Mouse (Mus musculus): ENCODE measurements around the gene Vmn1r103. TPM values are rescaled to one million over a fixed set of nuclear protein-coding genes. Genes with fewer than 3 reads are reported as not detected.
"Not testable (repeated sequence)": the region's sequence is repeated elsewhere in the genome, so short reads cannot be mapped to it uniquely, and the experiment has no call there.

The Vmn1r103 gene
- polyA plus RNA-seq (2016; fragmentation: Nextera tagmentation; extraction: Ambion mirVana), result not detected in 2 replicates

DNA sequence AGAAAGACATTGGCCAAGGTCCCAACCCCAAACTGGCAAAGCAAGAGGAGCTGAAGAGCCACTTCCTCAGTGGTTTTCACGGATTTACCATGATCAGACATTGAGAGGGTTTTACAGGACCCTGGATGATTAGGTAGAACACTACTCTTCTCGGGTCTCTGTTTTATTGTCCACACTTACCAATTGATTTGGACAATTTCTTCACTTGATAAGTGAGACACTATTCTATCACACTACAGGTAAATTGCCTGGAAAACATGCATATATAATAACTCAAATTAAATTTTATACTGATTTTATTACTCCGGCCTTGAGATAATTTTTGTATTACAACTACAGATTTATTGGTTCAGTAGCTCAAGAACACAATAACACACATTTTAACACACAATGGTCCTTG, at the start of gene Vmn1r103:
Vmn1r103 (minus strand) TSS at position 101 of the 400 bp plus-strand sequence.
- not testable (repeated sequence) for H3K4me1 ChIP-seq; H3K4me3 ChIP-seq; H3K9me3 ChIP-seq; DNase-seq (ENCODE audit: extremely low spot score, low spot score); H3K27me3 ChIP-seq (ENCODE audit: poor library complexity, severe bottlenecking); H3K36me3 ChIP-seq (replicated peaks); H3K27ac ChIP-seq
- WGBS, result 17% methylated on average over 1 of the region's 3 CpGs

- H3K27me3 ChIP-seq (ENCODE audit: poor library complexity, severe bottlenecking); H3K4me3 ChIP-seq; DNase-seq (ENCODE audit: extremely low spot score, low spot score); H3K9me3 ChIP-seq; H3K4me1 ChIP-seq; H3K27ac ChIP-seq; H3K36me3 ChIP-seq (replicated peaks): not testable (repeated sequence)
- no CpG with 5 or more reads among the region's 1 CpGs for WGBS
Observed at GRCm38 (mm10) chr7:20545657-20546056, 35.3 kb upstream of the Vmn1r103 start, which contains the start of gene Gm5726. TSS of gene Gm5726 (minus strand) at chr7:20545757.

- not testable (repeated sequence) for H3K4me1 ChIP-seq
- no CpG with 5 or more reads among the region's 3 CpGs for WGBS
Observed at GRCm38 (mm10) chr7:20533537-20533936, 23.2 kb upstream of the Vmn1r103 start, which contains the start of gene Vmn1r104. TSS of gene Vmn1r104 (plus strand) at chr7:20533837.

DNA sequence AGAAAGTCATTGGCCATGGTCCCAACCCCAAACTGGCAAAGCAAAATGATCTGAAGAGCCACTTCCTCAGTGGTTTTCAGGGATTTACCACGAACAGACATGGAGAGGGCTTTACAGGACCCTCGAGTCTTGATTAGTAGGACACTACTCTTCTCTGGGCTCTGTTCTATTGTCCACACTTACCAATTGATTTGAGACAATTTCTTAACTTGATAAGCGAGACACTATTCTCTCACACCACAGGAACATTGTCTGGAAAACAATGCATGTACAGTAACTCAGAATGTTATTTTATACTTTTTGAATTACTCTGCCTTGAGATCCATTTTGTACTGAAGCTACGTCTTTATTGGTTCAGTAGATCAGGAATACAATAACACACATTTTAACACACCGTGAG, 35.5 kb downstream of the Vmn1r103 start, which contains the start of gene Gm10670:
Gm10670 (minus strand) TSS at position 101 of the 400 bp plus-strand sequence.
- not testable (repeated sequence) for H3K36me3 ChIP-seq (replicated peaks); DNase-seq (ENCODE audit: extremely low spot score, low spot score); H3K4me1 ChIP-seq; H3K9me3 ChIP-seq; H3K27ac ChIP-seq; H3K27me3 ChIP-seq (ENCODE audit: poor library complexity, severe bottlenecking); H3K4me3 ChIP-seq
- no CpG with 5 or more reads among the region's 5 CpGs for WGBS

More at GRCm38 (mm10) chr7:20533537-20533936, 23.2 kb upstream of the Vmn1r103 start, which contains the start of gene Vmn1r104:
- not testable (repeated sequence) for H3K27me3 ChIP-seq (ENCODE audit: poor library complexity, severe bottlenecking); H3K4me3 ChIP-seq; DNase-seq (ENCODE audit: extremely low spot score, low spot score); H3K27ac ChIP-seq; H3K36me3 ChIP-seq (replicated peaks); H3K9me3 ChIP-seq

Other genes with a start within 250 kb of the Vmn1r103 start
- gene Gm5890, start 247.7 kb downstream of the Vmn1r103 start, polyA plus RNA-seq (2016; fragmentation: Nextera tagmentation; extraction: Ambion mirVana), result not detected in 2 replicates
- not detected in 2 replicates for gene Gm4133, start 176.5 kb downstream of the Vmn1r103 start, polyA plus RNA-seq (2016; fragmentation: Nextera tagmentation; extraction: Ambion mirVana)
- gene Gm5728, start 135.1 kb downstream of the Vmn1r103 start, polyA plus RNA-seq (2016; fragmentation: Nextera tagmentation; extraction: Ambion mirVana), result not detected in 2 replicates
- not detected in 2 replicates for gene Vmn1r100, start 92.6 kb downstream of the Vmn1r103 start, polyA plus RNA-seq (2016; fragmentation: Nextera tagmentation; extraction: Ambion mirVana)
- gene Vmn1r101, start 67.9 kb downstream of the Vmn1r103 start, polyA plus RNA-seq (2016; fragmentation: Nextera tagmentation; extraction: Ambion mirVana), result not detected in 2 replicates
- not detected in 2 replicates for gene Gm10670, start 35.6 kb downstream of the Vmn1r103 start, polyA plus RNA-seq (2016; fragmentation: Nextera tagmentation; extraction: Ambion mirVana)
- gene Vmn1r104, start 23.3 kb upstream of the Vmn1r103 start, polyA plus RNA-seq (2016; fragmentation: Nextera tagmentation; extraction: Ambion mirVana), result not detected in 2 replicates
- not detected in 2 replicates for gene Gm5726, start 35.2 kb upstream of the Vmn1r103 start, polyA plus RNA-seq (2016; fragmentation: Nextera tagmentation; extraction: Ambion mirVana)
- not detected in 2 replicates for gene Gm4141, start 65.7 kb upstream of the Vmn1r103 start, polyA plus RNA-seq (2016; fragmentation: Nextera tagmentation; extraction: Ambion mirVana)
- gene Gm4513, start 88.5 kb upstream of the Vmn1r103 start, polyA plus RNA-seq (2016; fragmentation: Nextera tagmentation; extraction: Ambion mirVana), result not detected in 2 replicates
- gene Vmn1r107, start 158.4 kb upstream of the Vmn1r103 start, polyA plus RNA-seq (2016; fragmentation: Nextera tagmentation; extraction: Ambion mirVana), result not detected in 2 replicates
- not detected in 2 replicates for gene Vmn1r111, start 192.7 kb upstream of the Vmn1r103 start, polyA plus RNA-seq (2016; fragmentation: Nextera tagmentation; extraction: Ambion mirVana)
- gene Gm10668, start 220.1 kb upstream of the Vmn1r103 start, polyA plus RNA-seq (2016; fragmentation: Nextera tagmentation; extraction: Ambion mirVana), result not detected in 2 replicates